Mouse (Mus musculus): ENCODE measurements around the gene Ric1. TPM values are rescaled to one million over a fixed set of nuclear protein-coding genes. Genes with fewer than 3 reads are reported as not detected.

Gene Ric1
- polyA plus RNA-seq, 1 experiment = not detected

- 65% methylated on average over 4 of the region's 4 CpGs for WGBS
Observed at GRCm38 (mm10) chr19:29494454-29494853, 27.6 kb upstream of the Ric1 start.

GRCm38 (mm10) chr19:29496001-29496597, 26.0 kb upstream of the Ric1 start:
- Histone ChIP-seq H3K4me1 (ENCODE audit: control insufficient read depth, insufficient read depth, low read length) (peaks cover 3% of the 10 kb centered on the region; the same call in 1 of the 2 replicates), H3K27ac (ENCODE audit: insufficient read depth, low read depth, low read length) (no peak overlapping the region), H3K4me3 (ENCODE audit: insufficient read depth, low read depth, low read length) (no peak overlapping the region)
- TF ChIP-seq POLR2A (IDR thresholded peaks at IDR 0.05; ENCODE audit: insufficient read depth, low read depth, low read length) (no peak), CTCF (IDR thresholded peaks at IDR 0.05; ENCODE audit: insufficient read depth, low read depth, low read length) (no peak)
- WGBS = 85% methylated on average over 6 of the region's 6 CpGs

More at GRCm38 (mm10) chr19:29494454-29494853, 27.6 kb upstream of the Ric1 start:
- no peaks in the 10 kb centered on the region for H3K4me1 ChIP-seq (ENCODE audit: control insufficient read depth, insufficient read depth, low read length)
- TF ChIP-seq CTCF (IDR thresholded peaks at IDR 0.05; ENCODE audit: insufficient read depth, low read depth, low read length) = no peak
- TF ChIP-seq POLR2A (IDR thresholded peaks at IDR 0.05; ENCODE audit: insufficient read depth, low read depth, low read length) = no peak
- H3K4me3 ChIP-seq (ENCODE audit: insufficient read depth, low read depth, low read length) = no peak overlapping the region
- H3K27ac ChIP-seq (ENCODE audit: insufficient read depth, low read depth, low read length) = no peak overlapping the region

GRCm38 (mm10) chr19:29496786-29497557, 25.1 kb upstream of the Ric1 start:
- TF ChIP-seq POLR2A (IDR thresholded peaks at IDR 0.05; ENCODE audit: insufficient read depth, low read depth, low read length) = no peak
- TF ChIP-seq CTCF (IDR thresholded peaks at IDR 0.05; ENCODE audit: insufficient read depth, low read depth, low read length) = no peak
- H3K4me3 ChIP-seq (ENCODE audit: insufficient read depth, low read depth, low read length) = no peak overlapping the region
- 85% methylated on average over 7 of the region's 7 CpGs for WGBS
- peaks cover 5% of the 10 kb centered on the region; the same call in 1 of the 2 replicates for H3K4me1 ChIP-seq (ENCODE audit: control insufficient read depth, insufficient read depth, low read length)
- no peak overlapping the region for H3K27ac ChIP-seq (ENCODE audit: insufficient read depth, low read depth, low read length)

GRCm38 (mm10) chr19:29497874-29498273, 24.2 kb upstream of the Ric1 start:
- peaks cover 5% of the 10 kb centered on the region; the same call in 1 of the 2 replicates for H3K4me1 ChIP-seq (ENCODE audit: control insufficient read depth, insufficient read depth, low read length)
- 87% methylated on average over 7 of the region's 7 CpGs for WGBS

GRCm38 (mm10) chr19:29498842-29499456, 23.1 kb upstream of the Ric1 start:
- peaks cover 5% of the 10 kb centered on the region; the same call in 1 of the 2 replicates for H3K4me1 ChIP-seq (ENCODE audit: control insufficient read depth, insufficient read depth, low read length)
- H3K27ac ChIP-seq (ENCODE audit: insufficient read depth, low read depth, low read length) = no peak overlapping the region
- 86% methylated on average over 6 of the region's 6 CpGs for WGBS
- no peak overlapping the region for H3K4me3 ChIP-seq (ENCODE audit: insufficient read depth, low read depth, low read length)
- TF ChIP-seq POLR2A (IDR thresholded peaks at IDR 0.05; ENCODE audit: insufficient read depth, low read depth, low read length) (no peak), CTCF (IDR thresholded peaks at IDR 0.05; ENCODE audit: insufficient read depth, low read depth, low read length) (no peak)

More at GRCm38 (mm10) chr19:29497874-29498273, 24.2 kb upstream of the Ric1 start:
- Histone ChIP-seq H3K27ac (ENCODE audit: insufficient read depth, low read depth, low read length) (no peak overlapping the region), H3K4me3 (ENCODE audit: insufficient read depth, low read depth, low read length) (no peak overlapping the region)
- TF ChIP-seq CTCF (IDR thresholded peaks at IDR 0.05; ENCODE audit: insufficient read depth, low read depth, low read length) = no peak
- TF ChIP-seq POLR2A (IDR thresholded peaks at IDR 0.05; ENCODE audit: insufficient read depth, low read depth, low read length) = no peak

GRCm38 (mm10) chr19:29500333-29500732, 21.7 kb upstream of the Ric1 start:
- WGBS = 93% methylated on average over 1 of the region's 1 CpGs
- no peak for TF ChIP-seq POLR2A (IDR thresholded peaks at IDR 0.05; ENCODE audit: insufficient read depth, low read depth, low read length)
- TF ChIP-seq CTCF (IDR thresholded peaks at IDR 0.05; ENCODE audit: insufficient read depth, low read depth, low read length) = no peak
- Histone ChIP-seq H3K4me1 (ENCODE audit: control insufficient read depth, insufficient read depth, low read length) (peaks cover 5% of the 10 kb centered on the region; the same call in 1 of the 2 replicates), H3K4me3 (ENCODE audit: insufficient read depth, low read depth, low read length) (no peak overlapping the region), H3K27ac (ENCODE audit: insufficient read depth, low read depth, low read length) (no peak overlapping the region)

- TF ChIP-seq CTCF (IDR thresholded peaks at IDR 0.05; ENCODE audit: insufficient read depth, low read depth, low read length) (peak; percentile 53; the same call in 1 of the 2 replicates), POLR2A (IDR thresholded peaks at IDR 0.05; ENCODE audit: insufficient read depth, low read depth, low read length) (no peak)
- WGBS = 33% methylated on average over 11 of the region's 11 CpGs
- Histone ChIP-seq H3K4me1 (ENCODE audit: control insufficient read depth, insufficient read depth, low read length) (peaks cover 5% of the 10 kb centered on the region; the same call in 1 of the 2 replicates), H3K27ac (ENCODE audit: insufficient read depth, low read depth, low read length) (no peak overlapping the region), H3K4me3 (ENCODE audit: insufficient read depth, low read depth, low read length) (peak overlapping the region; percentile 27)
Observed at GRCm38 (mm10) chr19:29501106-29501505, 21.0 kb upstream of the Ric1 start.

GRCm38 (mm10) chr19:29501507-29501906, 20.6 kb upstream of the Ric1 start:
- WGBS = 8% methylated on average over 6 of the region's 6 CpGs

More at GRCm38 (mm10) chr19:29501507-29501906, 20.6 kb upstream of the Ric1 start:
- H3K4me1 ChIP-seq (ENCODE audit: control insufficient read depth, insufficient read depth, low read length) = peaks cover 5% of the 10 kb centered on the region; the same call in 1 of the 2 replicates
- TF ChIP-seq POLR2A (IDR thresholded peaks at IDR 0.05; ENCODE audit: insufficient read depth, low read depth, low read length) (no peak), CTCF (IDR thresholded peaks at IDR 0.05; ENCODE audit: insufficient read depth, low read depth, low read length) (peak; percentile 58; the same call in 1 of the 2 replicates)
- no peak overlapping the region for H3K27ac ChIP-seq (ENCODE audit: insufficient read depth, low read depth, low read length)
- H3K4me3 ChIP-seq (ENCODE audit: insufficient read depth, low read depth, low read length) = peak overlapping the region; percentile 27
